Mouse (Mus musculus) heart, adult 11 months (tissue): ENCODE data around the gene Slc7a11.
A peak's percentile ranks its signal among the peaks of the same experiment; 100 is the strongest.

Experiments
- DNase-seq: peaks from one replicate; pipeline ENCODE4 v3.0.0; 2022

Gene Slc7a11

GRCm38 (mm10) chr3:50132204-50132603 is 311.2 kb downstream of the Slc7a11 start:
- no peak for DNase-seq

GRCm38 (mm10) chr3:50130319-50130718 is 313.1 kb downstream of the Slc7a11 start:
- no peak for DNase-seq

GRCm38 (mm10) chr3:50121001-50121400 is 322.4 kb downstream of the Slc7a11 start:
- DNase-seq = no peak

- DNase-seq = no peak
Observed at GRCm38 (mm10) chr3:50116266-50116665, 327.1 kb downstream of the Slc7a11 start.

GRCm38 (mm10) chr3:50105509-50105908 is 337.9 kb downstream of the Slc7a11 start:
- DNase-seq = peak; percentile 92

GRCm38 (mm10) chr3:50094404-50095092 is 348.9 kb downstream of the Slc7a11 start:
- DNase-seq = no peak

GRCm38 (mm10) chr3:50076979-50077378 is 366.4 kb downstream of the Slc7a11 start:
- DNase-seq = peak; percentile 86

GRCm38 (mm10) chr3:50063396-50063795 is 380.0 kb downstream of the Slc7a11 start:
- no peak for DNase-seq

- DNase-seq = peak; percentile 71
Observed at GRCm38 (mm10) chr3:50044666-50045065, 398.7 kb downstream of the Slc7a11 start.

- DNase-seq = no peak
Observed at GRCm38 (mm10) chr3:50044160-50044559, 399.3 kb downstream of the Slc7a11 start.

- DNase-seq = no peak
Observed at GRCm38 (mm10) chr3:50041141-50041540, 402.3 kb downstream of the Slc7a11 start.

GRCm38 (mm10) chr3:50035875-50036528 is 407.4 kb downstream of the Slc7a11 start:
- DNase-seq = peak; percentile 55

- DNase-seq = no peak
Observed at GRCm38 (mm10) chr3:50033325-50033724, 410.1 kb downstream of the Slc7a11 start.

GRCm38 (mm10) chr3:50026039-50026438 is 417.4 kb downstream of the Slc7a11 start:
- peak; percentile 8 for DNase-seq

- peak; percentile 81 for DNase-seq
Observed at GRCm38 (mm10) chr3:50014396-50014795, 429.0 kb downstream of the Slc7a11 start.

- peak; percentile 86 for DNase-seq
Observed at GRCm38 (mm10) chr3:50012012-50012411, 431.4 kb downstream of the Slc7a11 start.

GRCm38 (mm10) chr3:50003970-50004683 is 439.3 kb downstream of the Slc7a11 start:
- DNase-seq = no peak

- no peak for DNase-seq
Observed at GRCm38 (mm10) chr3:50002067-50002466, 441.3 kb downstream of the Slc7a11 start.

- DNase-seq = peak; percentile 55
Observed at GRCm38 (mm10) chr3:50001635-50002034, 441.8 kb downstream of the Slc7a11 start.

- peak; percentile 85 for DNase-seq
Observed at GRCm38 (mm10) chr3:49992891-49993290, 450.5 kb downstream of the Slc7a11 start.

GRCm38 (mm10) chr3:49987236-49987635 is 456.2 kb downstream of the Slc7a11 start:
- no peak for DNase-seq

- no peak for DNase-seq
Observed at GRCm38 (mm10) chr3:49984795-49985194, 458.6 kb downstream of the Slc7a11 start.

- no peak for DNase-seq
Observed at GRCm38 (mm10) chr3:49983429-49984268, 459.8 kb downstream of the Slc7a11 start.
